Mouse (Mus musculus) CH12.LX (cell line): ENCODE results near the gene Gm20441.

Experiments used
- BHLHE40 ChIP-seq: IDR thresholded peaks from 2 replicates; pipeline ENCODE4 v1.6.1; 2011; ENCODE audit warnings: mild to moderate bottlenecking, low read depth, low read length, improper control_type of control experiment
- CHD1 ChIP-seq: IDR thresholded peaks from 2 replicates; pipeline ENCODE4 v1.6.1; 2012; ENCODE audit warnings: low read depth, low read length, improper control_type of control experiment, inconsistent platforms
- CHD2 ChIP-seq: IDR thresholded peaks from 2 replicates; pipeline ENCODE4 v1.6.1; 2011; ENCODE audit warnings: low read length, improper control_type of control experiment
- CTCF ChIP-seq, 2 experiments: IDR thresholded peaks in 1 of 2; conservative IDR thresholded peaks in 1 of 2; 2 replicates each; pipeline ENCODE4 v1.5.1; 2011 to 2012; ENCODE audit warnings: low read depth in 2 of 2, low read length in 2 of 2, improper control_type of control experiment in 1 of 2, inconsistent platforms in 1 of 2, mild to moderate bottlenecking in 1 of 2, moderate library complexity in 1 of 2
- EP300 ChIP-seq: IDR thresholded peaks from 2 replicates; pipeline ENCODE4 v1.6.1; 2011; ENCODE audit warnings: low read length, improper control_type of control experiment
- IRF4 ChIP-seq: IDR thresholded peaks from 2 replicates; pipeline ENCODE4 v1.6.1; 2014; ENCODE audit warnings: low read depth, mild to moderate bottlenecking, inconsistent platforms, low read length, improper control_type of control experiment
- MAFK ChIP-seq: IDR thresholded peaks from 2 replicates; pipeline ENCODE4 v1.6.1; 2011; ENCODE audit warnings: low read length, improper control_type of control experiment; ENCODE audit not compliant: insufficient replicate concordance
- MAX ChIP-seq: IDR thresholded peaks from 2 replicates; pipeline ENCODE4 v1.6.1; 2011; ENCODE audit warnings: low read length, improper control_type of control experiment
- MYC ChIP-seq: IDR thresholded peaks from 2 replicates; pipeline ENCODE4 v1.6.1; 2011; ENCODE audit warnings: low read depth, mild to moderate bottlenecking, improper control_type of control experiment, low read length
- POLR2A ChIP-seq: IDR thresholded peaks from 2 replicates; pipeline ENCODE4 v1.6.1; 2011; ENCODE audit warnings: low read depth, mild to moderate bottlenecking, improper control_type of control experiment, low read length
- USF1 ChIP-seq: IDR thresholded peaks from 2 replicates; pipeline ENCODE4 v1.6.1; 2014; ENCODE audit warnings: low read depth, mild to moderate bottlenecking, inconsistent platforms, low read length, improper control_type of control experiment

GRCm38 (mm10) chr10:75824530-75824929, 43.8 kb upstream of the Gm20441 start:
- no peak for TF ChIP-seq CTCF (conservative IDR thresholded peaks at IDR 0.05 in 1 of 2, IDR thresholded peaks at IDR 0.05 in 1 of 2; ENCODE audit: low read depth in 2 of 2, low read length in 2 of 2)
- TF ChIP-seq POLR2A: no peak
- TF ChIP-seq MAFK: no peak
- TF ChIP-seq BHLHE40: peak; percentile 74
- TF ChIP-seq USF1: no peak
- TF ChIP-seq EP300: peak; percentile 97
- 0 out of 2 replicates have a peak, but pooled peaks have one; percentile 27 for TF ChIP-seq MYC
- peak; percentile 93 for TF ChIP-seq CHD2
- TF ChIP-seq CHD1: no peak
- no peak for TF ChIP-seq MAX
- peak; percentile 85 for TF ChIP-seq IRF4
